Mouse (Mus musculus) lung, postnatal 36 days (tissue): ENCODE measurements around the gene Nr2c2ap.

Experiments used
- DNase-seq: peaks from one replicate; pipeline ENCODE4 v3.0.0; 2022; ENCODE audit warnings: mixed read lengths

The Nr2c2ap gene

DNA sequence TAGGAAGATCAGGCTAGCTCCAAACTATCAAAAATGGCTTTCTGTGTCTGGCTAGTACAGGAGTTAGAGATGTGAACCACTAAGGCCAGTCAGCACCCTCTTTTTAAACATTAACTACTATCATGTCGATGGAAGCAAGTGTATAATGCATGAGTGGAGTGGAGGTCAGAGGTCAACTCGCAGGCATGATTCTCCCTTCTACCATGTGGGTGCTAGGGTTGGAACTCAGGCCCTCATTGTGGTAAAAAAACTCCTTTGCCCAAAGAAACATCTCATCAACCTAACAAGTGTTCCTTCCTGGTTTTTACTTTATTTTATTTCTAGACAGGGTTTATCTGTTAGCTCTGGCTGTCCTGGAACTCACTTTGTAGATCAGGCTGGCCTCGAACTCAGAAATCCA, 39.6 kb downstream of the Nr2c2ap start:
- DNase-seq: no peak

DNA sequence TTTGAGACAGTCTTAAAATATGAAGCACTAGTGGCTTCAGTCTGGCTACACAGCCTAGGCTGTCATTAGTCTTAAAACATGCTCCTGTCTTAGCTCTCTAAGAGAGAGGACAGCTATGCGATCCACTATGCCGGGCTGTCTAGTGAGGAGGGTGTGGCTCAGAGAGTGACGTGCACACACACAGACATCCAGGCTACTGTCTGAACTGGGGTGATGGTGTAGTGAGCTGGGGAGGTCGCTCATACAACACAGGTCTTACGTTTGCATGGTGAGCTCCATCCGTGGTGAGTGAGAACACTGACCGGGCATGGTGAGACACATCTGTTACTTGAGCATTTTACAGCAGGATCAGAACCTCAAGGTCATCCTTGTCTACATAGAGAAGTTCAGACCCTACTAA, 40.1 kb downstream of the Nr2c2ap start:
- DNase-seq: no peak

DNA sequence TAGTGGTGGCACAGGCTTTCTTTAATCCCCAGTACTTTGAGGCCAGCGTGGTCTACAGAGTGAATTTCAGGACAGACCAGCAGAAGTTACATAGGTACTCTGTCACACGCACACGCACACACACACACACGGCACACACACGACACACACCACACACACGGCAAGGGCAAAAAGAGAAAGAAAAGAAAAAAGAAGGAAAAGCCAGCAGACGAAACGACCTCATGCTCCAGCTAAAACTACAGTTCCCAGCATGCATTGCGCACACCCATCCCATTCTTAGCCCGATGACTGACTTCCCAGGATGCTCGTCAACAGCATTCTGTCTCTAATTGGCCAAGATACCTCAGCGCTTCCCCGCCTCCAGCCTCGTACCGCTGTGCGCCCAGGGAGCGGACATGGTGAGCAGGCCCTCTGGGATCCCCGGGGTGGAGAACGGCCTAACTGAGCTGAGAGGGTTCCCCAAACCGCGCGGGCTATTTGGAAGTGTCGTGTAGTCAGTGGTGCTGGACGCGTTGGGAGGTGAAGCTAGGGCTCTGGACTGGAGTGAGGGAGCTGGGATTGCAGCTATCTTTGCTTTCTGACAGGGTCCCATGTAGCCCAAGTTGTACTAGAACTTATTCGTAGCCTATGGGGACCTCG, 41.0 kb downstream of the Nr2c2ap start, which contains the start of gene Tmem161a:
Tmem161a (plus strand) TSS at position 314 of the 639 bp plus-strand sequence.
- peak; percentile 98 for DNase-seq

DNA sequence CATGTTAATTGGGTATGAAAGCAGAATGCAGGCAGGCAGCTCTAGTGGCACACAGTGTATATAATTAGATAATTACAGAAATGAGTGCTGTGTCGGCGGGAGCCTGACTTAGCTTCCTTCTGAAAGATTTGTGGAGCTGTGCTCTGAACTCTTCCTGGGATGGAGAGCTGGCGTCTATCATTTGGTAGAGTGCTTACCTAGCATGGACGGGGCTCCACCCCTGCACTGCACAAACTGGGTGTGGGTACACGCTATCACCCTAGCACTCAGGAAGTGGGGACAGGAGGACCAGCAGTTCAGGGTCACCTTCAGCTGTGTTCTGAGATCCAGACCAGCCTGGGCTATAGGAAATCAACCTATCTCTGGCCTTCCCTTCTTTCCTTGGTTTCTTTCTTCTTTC, 42.2 kb downstream of the Nr2c2ap start:
- DNase-seq: no peak

GRCm38 (mm10) chr8:70174079-70174478, 42.9 kb downstream of the Nr2c2ap start:
- no peak for DNase-seq

DNA sequence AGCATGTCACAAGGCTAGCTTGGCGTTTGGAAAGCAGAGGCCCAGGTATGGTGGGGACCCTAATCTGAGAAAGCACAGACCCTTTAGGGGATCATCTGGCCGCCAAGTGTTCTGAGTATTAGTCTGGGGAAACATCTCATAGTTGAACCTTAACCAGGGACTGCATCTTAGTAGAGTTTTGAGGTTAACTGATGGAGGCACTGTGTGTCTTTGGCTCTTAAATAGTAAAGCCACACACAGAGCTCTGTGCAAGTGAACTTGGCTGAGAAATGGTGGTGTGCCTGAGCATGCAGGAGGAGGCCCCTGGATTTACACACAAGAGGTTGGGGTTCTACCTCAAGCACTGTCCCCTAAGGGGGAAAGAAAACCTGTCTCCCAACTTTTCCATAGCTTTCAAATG, 47.1 kb downstream of the Nr2c2ap start:
- DNase-seq: no peak

DNA sequence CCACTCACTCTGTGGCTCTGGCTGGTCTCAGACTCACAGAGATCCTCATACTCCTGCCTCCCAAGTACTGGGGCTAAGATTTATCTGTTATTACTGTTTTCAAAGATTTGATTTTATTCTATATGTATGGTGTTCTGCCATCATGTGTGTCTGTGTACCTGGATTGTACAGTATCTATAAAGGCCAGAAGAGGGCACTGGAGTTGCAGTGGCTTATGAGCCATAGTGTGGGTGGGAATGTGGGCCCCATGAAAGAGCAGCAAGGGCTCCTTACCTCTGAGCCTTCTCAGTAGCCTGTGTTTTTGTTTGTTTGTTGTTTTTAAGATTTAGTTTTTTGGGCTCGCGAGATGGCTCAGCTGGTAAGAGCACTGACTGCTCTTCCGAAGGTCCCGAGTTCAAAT, 47.9 kb downstream of the Nr2c2ap start:
- DNase-seq: peak; percentile 37

GRCm38 (mm10) chr8:70181212-70181902, 50.2 kb downstream of the Nr2c2ap start:
- DNase-seq: no peak

GRCm38 (mm10) chr8:70181903-70182252, 50.7 kb downstream of the Nr2c2ap start:
- DNase-seq: no peak

- DNase-seq: no peak
Measured at GRCm38 (mm10) chr8:70183194-70183593, 52.1 kb downstream of the Nr2c2ap start.
